Mouse (Mus musculus) thymus, postnatal 14 days (tissue): ENCODE measurements around the gene Ackr2.
A peak's percentile ranks its signal among the peaks of the same experiment; 100 is the strongest.

ENCODE experiments used
- DNase-seq: peaks from one replicate; pipeline ENCODE4 v3.0.0; 2021

Ackr2 gene

GRCm38 (mm10) chr9:121898245-121898644 lies at the start of gene Ackr2:
Ackr2 (plus strand) TSS chr9:121898355.
- no peak for DNase-seq

GRCm38 (mm10) chr9:121854246-121854645 lies 43.9 kb upstream of the Ackr2 start:
- no peak for DNase-seq

GRCm38 (mm10) chr9:121856649-121857416 lies 41.3 kb upstream of the Ackr2 start:
- peak; percentile 59 for DNase-seq

- peak; percentile 99 for DNase-seq
Observed at GRCm38 (mm10) chr9:121857474-121858152, 40.5 kb upstream of the Ackr2 start.

GRCm38 (mm10) chr9:121858153-121858488 lies 40.0 kb upstream of the Ackr2 start, which contains the start of gene Higd1a:
Higd1a (minus strand) TSS chr9:121858362.
- DNase-seq = no peak

GRCm38 (mm10) chr9:121859345-121859744 lies 38.8 kb upstream of the Ackr2 start:
- no peak for DNase-seq

- no peak for DNase-seq
Observed at GRCm38 (mm10) chr9:121860921-121861320, 37.2 kb upstream of the Ackr2 start.

- no peak for DNase-seq
Observed at GRCm38 (mm10) chr9:121864837-121865236, 33.3 kb upstream of the Ackr2 start.

- DNase-seq = no peak
Observed at GRCm38 (mm10) chr9:121865425-121866008, 32.6 kb upstream of the Ackr2 start.

- no peak for DNase-seq
Observed at GRCm38 (mm10) chr9:121867632-121868031, 30.5 kb upstream of the Ackr2 start.

- DNase-seq = no peak
Observed at GRCm38 (mm10) chr9:121868236-121868635, 29.9 kb upstream of the Ackr2 start.

GRCm38 (mm10) chr9:121869432-121869831 lies 28.7 kb upstream of the Ackr2 start:
- DNase-seq = no peak

- no peak for DNase-seq
Observed at GRCm38 (mm10) chr9:121869973-121870515, 28.1 kb upstream of the Ackr2 start.

- DNase-seq = no peak
Observed at GRCm38 (mm10) chr9:121872062-121872683, 26.0 kb upstream of the Ackr2 start.

GRCm38 (mm10) chr9:121873578-121873977 lies 24.6 kb upstream of the Ackr2 start:
- DNase-seq = no peak

- peak; percentile 19 for DNase-seq
Observed at GRCm38 (mm10) chr9:121877052-121877740, 21.0 kb upstream of the Ackr2 start.

- peak; percentile 80 for DNase-seq
Observed at GRCm38 (mm10) chr9:121880840-121881239, 17.3 kb upstream of the Ackr2 start.

- peak; percentile 21 for DNase-seq
Observed at GRCm38 (mm10) chr9:121881301-121881700, 16.9 kb upstream of the Ackr2 start.

GRCm38 (mm10) chr9:121882015-121882457 lies 16.1 kb upstream of the Ackr2 start:
- no peak for DNase-seq

- DNase-seq = no peak
Observed at GRCm38 (mm10) chr9:121889927-121890440, 8.2 kb upstream of the Ackr2 start.

GRCm38 (mm10) chr9:121890441-121890941 lies 7.7 kb upstream of the Ackr2 start:
- DNase-seq = peak; percentile 60

- DNase-seq = no peak
Observed at GRCm38 (mm10) chr9:121891301-121891700, 6.9 kb upstream of the Ackr2 start.
